Mouse (Mus musculus) liver, adult 2 months (tissue): ENCODE measurements at regions not wholly inside any gene's neighbourhood (a gene's known extent, or its start where the extent isn't known, plus 50 kb on each side); places are given as distances from the start of the nearest gene placed in this dataset.

ENCODE experiments used
- DNase-seq: peaks from one replicate; pipeline ENCODE4 v3.0.0-alpha.2; 2011; ENCODE audit warnings: low read depth, low spot score; ENCODE audit errors: extremely low read depth
- H3K27ac ChIP-seq: fragments of 200-500 bp; replicated peaks from 2 replicates; pipeline ENCODE4 v1.5.1; 2012; ENCODE audit warnings: low read depth, mild to moderate bottlenecking, control low read depth, inconsistent platforms, low read length; ENCODE audit not compliant: insufficient read depth
- H3K27me3 ChIP-seq: fragments of 200-500 bp; 2 replicates; pipeline ENCODE4 v1.6.1; 2012; ENCODE audit warnings: mild to moderate bottlenecking, moderate library complexity, low read length, inconsistent platforms; ENCODE audit not compliant: control insufficient read depth, insufficient read depth
- H3K36me3 ChIP-seq: fragments of 200-500 bp; 2 replicates; pipeline ENCODE4 v1.6.1; 2012; ENCODE audit warnings: low read length, inconsistent platforms; ENCODE audit not compliant: control insufficient read depth, insufficient read depth
- H3K4me1 ChIP-seq: fragments of 200-500 bp; 2 replicates; pipeline ENCODE4 v1.6.1; 2011; ENCODE audit warnings: low read length; ENCODE audit not compliant: control insufficient read depth, insufficient read depth
- H3K4me3 ChIP-seq: fragments of 200-500 bp; 2 replicates; pipeline ENCODE4 v1.5.1; 2011; ENCODE audit warnings: low read depth, mild to moderate bottlenecking, control low read depth, low read length, moderate library complexity; ENCODE audit not compliant: insufficient read depth
- H3K79me2 ChIP-seq: fragments of 200-500 bp; 2 replicates; pipeline ENCODE4 v1.6.1; 2012; ENCODE audit warnings: inconsistent platforms, mild to moderate bottlenecking, low read length, moderate library complexity; ENCODE audit not compliant: control insufficient read depth, insufficient read depth
- H3K9ac ChIP-seq: fragments of 200-500 bp; 2 replicates; pipeline ENCODE4 v1.6.1; 2012; ENCODE audit warnings: low read depth, mild to moderate bottlenecking, control low read depth, inconsistent platforms, low read length
- CTCF ChIP-seq: fragments of 200-500 bp; IDR thresholded peaks from 2 replicates; pipeline ENCODE4 v1.5.1; 2011; ENCODE audit warnings: low read depth, low read length, control low read depth
- POLR2A ChIP-seq: fragments of 200-500 bp; IDR thresholded peaks from 2 replicates; pipeline ENCODE4 v1.6.1; 2011; ENCODE audit warnings: low read length, control low read depth; ENCODE audit not compliant: insufficient read depth; ENCODE audit errors: extremely low read depth
- WGBS: fragments of 180-500 bp; shearing (Covaris S2); methylation state at CpG from one replicate; pipeline ENCODE4 v1.1.7; 2018; 5-methylcytosine and 5-hydroxymethylcytosine counted together

DNA sequence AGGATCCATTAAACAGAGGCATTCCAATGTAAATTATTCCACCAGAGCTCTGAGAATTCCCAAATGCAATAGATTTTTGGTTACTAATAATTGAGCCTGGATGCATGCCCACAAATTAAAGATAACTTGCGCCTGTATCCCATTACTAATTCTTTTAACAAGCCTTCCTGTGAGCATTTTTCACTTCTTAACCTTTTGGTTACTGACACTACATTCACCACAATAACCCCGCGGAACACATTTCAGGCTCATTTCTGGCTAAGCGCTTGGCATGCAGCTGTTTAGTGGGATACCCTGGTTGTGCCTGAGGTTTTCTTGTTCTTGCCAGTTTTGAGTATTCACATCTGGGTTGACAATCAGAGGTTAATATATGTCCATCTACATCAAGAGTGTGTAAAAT, 429.1 kb downstream of the Adgrl2 start:
- no peaks in the 10 kb centered on the region for H3K4me1 ChIP-seq
- H3K79me2 ChIP-seq: no peaks in the 10 kb centered on the region
- DNase-seq: no peak
- 92% methylated on average over 4 of the region's 4 CpGs for WGBS
- no peak for TF ChIP-seq POLR2A
- TF ChIP-seq CTCF: no peak
- H3K27ac ChIP-seq: no peak overlapping the region
- H3K36me3 ChIP-seq: no peaks in the 10 kb centered on the region
- H3K27me3 ChIP-seq: no peaks in the 10 kb centered on the region
- H3K9ac ChIP-seq: no peak overlapping the region
- H3K4me3 ChIP-seq: no peak overlapping the region

DNA sequence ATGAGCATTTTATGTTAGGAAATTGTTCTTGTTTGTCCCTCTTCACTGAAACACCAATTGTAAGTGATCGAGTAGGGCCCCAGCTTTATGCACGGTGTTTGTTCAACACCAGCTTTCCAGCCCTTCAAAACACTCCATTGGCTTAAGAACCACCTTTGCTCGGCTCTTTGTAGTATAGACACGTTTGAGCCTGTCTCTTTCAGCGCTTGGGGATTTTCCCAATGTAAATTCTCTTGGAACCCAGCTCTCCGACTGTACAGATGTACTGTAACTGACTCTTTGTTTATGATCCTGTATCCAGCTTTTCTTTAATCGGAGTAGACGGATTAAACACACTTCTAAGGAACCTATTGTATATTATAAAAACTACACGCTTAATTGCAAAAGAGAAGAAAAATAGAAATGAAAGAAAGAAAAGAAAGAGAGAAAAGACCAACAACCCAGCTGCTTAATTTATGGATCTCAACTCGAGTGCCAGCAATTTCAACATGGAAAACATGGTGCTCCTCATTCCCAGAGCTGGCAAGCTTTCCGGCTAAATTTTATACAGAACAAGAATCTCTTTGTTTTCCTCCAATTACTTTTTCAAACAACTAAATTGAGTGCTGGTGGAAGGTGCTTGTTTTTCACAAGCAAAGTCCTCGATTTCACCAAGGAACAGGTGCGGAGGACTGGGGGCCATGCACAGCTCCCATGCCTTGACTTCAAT, 430.4 kb downstream of the Adgrl2 start:
- H3K9ac ChIP-seq: no peak overlapping the region
- TF ChIP-seq CTCF (no peak), POLR2A (no peak)
- no peaks in the 10 kb centered on the region for H3K79me2 ChIP-seq
- H3K4me1 ChIP-seq: no peaks in the 10 kb centered on the region
- 89% methylated on average over 13 of the region's 13 CpGs for WGBS
- H3K27me3 ChIP-seq: no peaks in the 10 kb centered on the region
- no peak for DNase-seq
- no peak overlapping the region for H3K27ac ChIP-seq
- H3K36me3 ChIP-seq: no peaks in the 10 kb centered on the region
- H3K4me3 ChIP-seq: no peak overlapping the region

DNA sequence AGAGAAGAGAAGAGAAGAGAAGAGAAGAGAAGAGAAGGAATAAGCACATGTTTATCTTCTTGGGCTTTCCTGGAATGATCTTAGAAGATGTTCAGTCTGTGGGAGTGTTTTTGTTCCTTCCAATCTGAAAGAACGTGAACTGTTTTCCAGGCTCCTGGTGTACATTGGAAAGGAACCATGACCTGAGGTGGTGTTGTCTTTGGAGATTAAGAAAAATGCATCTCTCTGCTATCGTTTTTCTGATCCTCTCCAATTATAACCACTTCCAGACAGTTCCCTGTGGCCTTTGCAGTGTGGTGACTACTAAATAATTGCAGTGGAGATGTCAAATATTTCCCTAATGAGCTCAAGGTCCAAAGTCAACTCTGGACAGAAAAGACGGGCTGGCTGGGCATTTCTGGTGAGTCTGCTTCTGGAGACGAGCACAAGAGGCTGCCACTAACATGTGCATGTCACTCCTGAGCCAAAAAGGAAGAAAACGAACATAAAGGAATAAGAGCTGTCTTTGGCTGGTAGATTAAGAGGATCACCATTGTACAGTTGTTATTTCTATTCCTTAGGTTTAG, 431.7 kb downstream of the Adgrl2 start:
- Histone ChIP-seq H3K79me2 (no peaks in the 10 kb centered on the region), H3K4me1 (no peaks in the 10 kb centered on the region), H3K27me3 (no peaks in the 10 kb centered on the region), H3K27ac (no peak overlapping the region), H3K36me3 (no peaks in the 10 kb centered on the region), H3K4me3 (no peak overlapping the region), H3K9ac (no peak overlapping the region)
- 46% methylated on average over 5 of the region's 5 CpGs for WGBS
- TF ChIP-seq CTCF (no peak), POLR2A (no peak)
- DNase-seq: peak; percentile 6

DNA sequence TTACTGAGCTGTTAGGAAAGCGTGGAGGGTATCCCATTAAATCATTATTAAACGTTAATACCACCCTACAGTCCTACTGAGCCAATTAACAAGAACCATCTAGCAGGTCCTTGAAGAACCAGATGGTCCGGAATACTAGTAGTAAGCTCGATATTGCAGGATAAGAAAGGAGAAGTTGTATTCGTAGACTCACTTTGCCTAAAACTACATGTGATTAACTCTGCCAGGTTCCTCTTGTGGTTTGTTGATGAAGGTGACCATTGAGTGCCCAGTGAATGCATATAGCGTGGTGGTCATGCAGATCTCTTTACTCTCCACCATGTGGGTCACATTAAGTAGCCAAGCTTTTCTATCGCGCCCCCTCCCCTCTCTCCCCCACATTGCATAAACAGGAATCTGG, 435.0 kb downstream of the Adgrl2 start:
- H3K79me2 ChIP-seq: no peaks in the 10 kb centered on the region
- H3K36me3 ChIP-seq: no peaks in the 10 kb centered on the region
- H3K9ac ChIP-seq: no peak overlapping the region
- no peak overlapping the region for H3K4me3 ChIP-seq
- no peaks in the 10 kb centered on the region for H3K4me1 ChIP-seq
- WGBS: 83% methylated on average over 8 of the region's 8 CpGs
- no peaks in the 10 kb centered on the region for H3K27me3 ChIP-seq
- H3K27ac ChIP-seq: no peak overlapping the region
- TF ChIP-seq CTCF (no peak), POLR2A (no peak)
- no peak for DNase-seq

DNA sequence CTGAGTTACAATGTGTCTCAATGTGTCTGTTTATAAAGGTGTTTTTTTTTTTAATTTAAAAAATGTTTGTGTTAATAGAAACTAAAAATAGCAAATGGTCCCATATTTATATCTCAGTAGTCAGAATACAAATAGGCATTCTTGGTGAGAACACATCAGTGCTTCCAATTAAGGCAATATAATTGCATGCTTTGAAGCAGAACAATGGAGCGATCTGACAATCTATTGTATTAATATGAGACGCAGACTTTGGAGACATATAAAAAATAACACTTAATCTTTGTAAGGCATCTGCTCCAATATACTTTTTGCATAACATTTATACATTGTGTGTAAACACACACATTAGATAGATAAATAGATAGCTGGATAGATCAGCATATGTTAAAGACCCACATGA, 439.6 kb downstream of the Adgrl2 start:
- no peak overlapping the region for H3K4me3 ChIP-seq
- WGBS: 99% methylated on average over 2 of the region's 2 CpGs
- H3K4me1 ChIP-seq: no peaks in the 10 kb centered on the region
- no peaks in the 10 kb centered on the region for H3K79me2 ChIP-seq
- no peak for DNase-seq
- H3K9ac ChIP-seq: no peak overlapping the region
- H3K36me3 ChIP-seq: no peaks in the 10 kb centered on the region
- no peak overlapping the region for H3K27ac ChIP-seq
- H3K27me3 ChIP-seq: no peaks in the 10 kb centered on the region
- TF ChIP-seq POLR2A (no peak), CTCF (no peak)

- Histone ChIP-seq H3K4me1 (no peaks in the 10 kb centered on the region), H3K9ac (no peak overlapping the region), H3K36me3 (no peaks in the 10 kb centered on the region), H3K79me2 (no peaks in the 10 kb centered on the region), H3K27me3 (no peaks in the 10 kb centered on the region), H3K27ac (no peak overlapping the region), H3K4me3 (no peak overlapping the region)
- TF ChIP-seq CTCF (no peak), POLR2A (no peak)
- no peak for DNase-seq
- WGBS: 78% methylated on average over 6 of the region's 6 CpGs
Observed at GRCm38 (mm10) chr3:148544929-148545328, 445.4 kb downstream of the Adgrl2 start.
